Mouse (Mus musculus) testis, adult 10 weeks (tissue): Measurements from ENCODE around the gene Tyro3. TPM values are rescaled to one million over a fixed set of nuclear protein-coding genes. Genes with fewer than 3 reads are reported as not detected.

Source experiments
- polyA plus RNA-seq: library from polyadenylated mRNA; stranded (reverse); fragments of 350-450 nt; fragmentation: Illumina TruSeq; extraction: RNeasy Lipid Tissue Mini Kit (QIAGEN cat#74804); gene quantifications from one replicate; pipeline ENCODE4 v1.2.3, GENCODE M21; 2014; ENCODE audit warnings: low read depth, low replicate concordance

Tyro3 gene
- 3.6 TPM for polyA plus RNA-seq

GRCm38 (mm10) chr2:119797279-119797783, at the start of gene Tyro3:
Tyro3 (plus strand) TSS chr2:119797733.

DNA sequence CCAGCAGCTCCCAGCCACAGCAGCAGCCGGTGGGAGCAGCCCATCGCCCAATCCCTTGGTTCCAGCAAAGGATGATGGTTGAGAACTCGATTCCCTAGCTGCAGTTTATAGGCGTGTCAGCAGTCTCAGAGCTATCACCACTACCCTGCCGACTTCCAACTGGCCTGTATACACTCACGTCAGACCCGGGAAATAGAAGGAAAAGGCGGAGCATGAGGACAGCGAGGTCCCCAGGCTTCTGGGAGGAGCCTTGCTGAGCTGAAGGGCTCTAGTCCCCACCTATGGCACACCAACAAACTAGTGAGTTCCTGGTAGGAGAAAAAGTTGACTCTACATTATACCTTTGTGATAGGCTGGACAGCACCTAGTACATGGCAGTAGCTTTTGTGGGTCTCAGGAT, 37.3 kb upstream of the Tyro3 start, which contains the start of gene Ltk:
Ltk (minus strand) TSS at position 181 of the 400 bp plus-strand sequence.

GRCm38 (mm10) chr2:119787206-119787883, 10.2 kb upstream of the Tyro3 start, which contains the start of gene Rpap1:
Rpap1 (minus strand) TSS chr2:119787537.

Other genes starting within 250 kb of the Tyro3 start
- 80.6 TPM for gene Nusap1, start 179.4 kb upstream of the Tyro3 start, polyA plus RNA-seq
- gene Oip5, start 179.3 kb upstream of the Tyro3 start, polyA plus RNA-seq = 31.1 TPM
- 44.5 TPM for gene Ndufaf1, start 134.9 kb upstream of the Tyro3 start, polyA plus RNA-seq
- 35.8 TPM for gene Rtf1, start 122.7 kb upstream of the Tyro3 start, polyA plus RNA-seq
- gene Itpka, start 55.4 kb upstream of the Tyro3 start, polyA plus RNA-seq = 0.59 TPM
- not detected for gene Ltk, start 37.3 kb upstream of the Tyro3 start, polyA plus RNA-seq
- 1.7 TPM for gene Rpap1, start 10.2 kb upstream of the Tyro3 start, polyA plus RNA-seq
- 48.0 TPM for gene Mga, start 99.5 kb downstream of the Tyro3 start, polyA plus RNA-seq
- 16.6 TPM for gene Mapkbp1, start 175.0 kb downstream of the Tyro3 start, polyA plus RNA-seq
- gene Jmjd7, start 229.8 kb downstream of the Tyro3 start, polyA plus RNA-seq = 0.97 TPM
- gene Gm28042, start 229.8 kb downstream of the Tyro3 start, polyA plus RNA-seq = 0.41 TPM
- gene Pla2g4b, start 235.7 kb downstream of the Tyro3 start, polyA plus RNA-seq = 0.27 TPM